Mouse (Mus musculus): ENCODE results near the gene Ppp2r2d. TPM values are rescaled to one million over a fixed set of nuclear protein-coding genes. Genes with fewer than 3 reads are reported as not detected.

Ppp2r2d gene
- polyA plus RNA-seq, 1 experiment = 24.2 TPM

DNA sequence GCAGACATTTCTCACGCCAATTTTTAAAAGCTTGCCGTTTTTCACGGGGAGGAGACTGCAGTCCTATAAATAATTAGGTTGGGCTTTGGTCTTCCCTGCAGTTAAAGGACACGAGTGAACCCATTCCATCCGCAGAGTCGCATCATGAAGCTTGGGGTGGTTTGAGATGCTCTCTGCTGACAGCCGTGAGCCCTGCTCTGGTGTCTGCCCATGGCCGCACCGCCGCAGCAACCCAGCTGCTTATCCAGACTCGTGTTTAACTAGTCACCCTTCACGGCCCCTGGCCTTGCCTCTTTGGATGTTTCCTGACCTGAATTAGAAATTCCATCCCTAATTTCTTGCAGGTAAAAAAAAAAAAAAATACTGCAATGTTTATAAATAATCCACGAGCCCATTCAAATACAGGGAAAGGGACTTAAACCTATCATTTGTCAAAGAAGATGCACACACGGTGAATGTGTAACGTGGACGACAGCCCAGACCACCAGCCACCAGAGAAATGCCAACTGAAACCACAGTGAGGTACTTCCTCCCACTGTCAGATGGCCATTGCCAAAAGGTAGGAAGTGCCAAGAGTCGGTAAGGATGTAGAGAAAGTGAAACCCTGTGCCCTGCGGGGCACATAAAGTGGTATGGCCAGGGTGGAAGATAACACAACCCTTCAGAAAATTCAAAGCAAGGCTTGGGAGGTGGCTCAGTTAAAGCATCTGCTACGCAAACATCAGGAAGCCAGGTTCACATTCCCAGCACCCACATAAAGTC, 20.7 kb upstream of the Ppp2r2d start:
- H3K27me3 ChIP-seq (replicated peaks; ENCODE audit: control insufficient read depth, insufficient read depth, low read length) = no peaks in the 10 kb centered on the region
- no peak for DNase-seq
- no peak overlapping the region for H3K4me3 ChIP-seq (ENCODE audit: insufficient read depth, low read depth, low read length)
- no peak overlapping the region for H3K27ac ChIP-seq (ENCODE audit: insufficient read depth, low read depth, low read length)
- no peaks in the 10 kb centered on the region for H3K36me3 ChIP-seq (ENCODE audit: control insufficient read depth, insufficient read depth, low read length)
- H3K4me1 ChIP-seq (ENCODE audit: control insufficient read depth, insufficient read depth, low read length) = no peaks in the 10 kb centered on the region
- TF ChIP-seq POLR2A (IDR thresholded peaks at IDR 0.05; ENCODE audit: low read depth, low read length) = no peak
- TF ChIP-seq CTCF (conservative IDR thresholded peaks at IDR 0.05; ENCODE audit: insufficient read depth, insufficient read length, low read depth, low read length) = no peak
- WGBS = 66% methylated on average over 19 of the region's 19 CpGs

DNA sequence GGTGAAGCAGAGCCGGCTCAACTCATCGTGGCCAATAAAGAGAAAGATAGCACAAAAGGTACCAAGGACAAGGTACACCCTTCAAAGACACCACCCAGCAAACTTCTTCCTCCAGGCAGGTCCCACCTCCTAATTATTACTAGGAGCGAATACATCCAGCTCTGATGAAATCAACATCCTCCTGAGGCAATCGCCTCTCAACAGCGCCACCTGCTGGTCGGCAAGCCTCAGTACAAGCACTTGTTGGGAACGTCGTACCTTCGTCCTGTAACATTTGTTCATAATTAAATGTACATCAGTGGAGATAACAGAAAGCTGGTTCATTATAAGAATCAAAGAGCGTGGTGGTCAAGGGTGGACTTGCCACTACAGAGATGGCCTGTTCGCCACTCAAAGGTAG, 18.1 kb upstream of the Ppp2r2d start:
- Histone ChIP-seq H3K36me3 (ENCODE audit: control insufficient read depth, insufficient read depth, low read length) (no peaks in the 10 kb centered on the region), H3K27me3 (replicated peaks; ENCODE audit: control insufficient read depth, insufficient read depth, low read length) (no peaks in the 10 kb centered on the region), H3K4me3 (ENCODE audit: insufficient read depth, low read depth, low read length) (no peak overlapping the region), H3K4me1 (ENCODE audit: control insufficient read depth, insufficient read depth, low read length) (no peaks in the 10 kb centered on the region), H3K27ac (ENCODE audit: insufficient read depth, low read depth, low read length) (no peak overlapping the region)
- TF ChIP-seq POLR2A (IDR thresholded peaks at IDR 0.05; ENCODE audit: low read depth, low read length) (no peak), CTCF (conservative IDR thresholded peaks at IDR 0.05; ENCODE audit: insufficient read depth, insufficient read length, low read depth, low read length) (peak; percentile 96)
- DNase-seq = peak; percentile 47
- WGBS = 14% methylated on average over 11 of the region's 11 CpGs

DNA sequence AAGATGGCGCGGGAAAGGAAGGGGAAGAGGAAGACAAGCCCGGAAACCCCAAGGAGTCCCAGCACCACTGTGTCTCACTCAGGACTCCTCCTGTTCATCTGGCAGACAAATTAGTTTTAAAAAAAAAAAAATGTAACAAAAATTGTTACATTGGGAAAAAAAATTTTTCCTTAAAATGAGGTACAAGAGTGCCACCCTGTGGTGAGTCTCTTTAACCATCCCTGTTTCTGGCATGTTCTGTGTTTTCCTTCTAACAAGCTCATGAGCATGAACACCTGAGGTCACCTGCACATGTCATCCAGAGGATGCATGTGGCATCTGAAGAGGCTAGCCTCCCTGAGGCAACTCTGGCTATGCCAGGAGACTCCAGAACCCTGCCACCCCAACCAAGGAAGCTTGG, 10.9 kb upstream of the Ppp2r2d start:
- no peak overlapping the region for H3K27ac ChIP-seq (ENCODE audit: insufficient read depth, low read depth, low read length)

GRCm38 (mm10) chr7:138840594-138841021, 5.3 kb upstream of the Ppp2r2d start:
- Histone ChIP-seq H3K36me3 (ENCODE audit: control insufficient read depth, insufficient read depth, low read length) (no peaks in the 10 kb centered on the region), H3K4me3 (ENCODE audit: insufficient read depth, low read depth, low read length) (no peak overlapping the region), H3K27ac (ENCODE audit: insufficient read depth, low read depth, low read length) (no peak overlapping the region), H3K4me1 (ENCODE audit: control insufficient read depth, insufficient read depth, low read length) (peaks cover 8% of the 10 kb centered on the region), H3K27me3 (replicated peaks; ENCODE audit: control insufficient read depth, insufficient read depth, low read length) (no peaks in the 10 kb centered on the region)
- peak; percentile 84 for DNase-seq
- TF ChIP-seq CTCF (conservative IDR thresholded peaks at IDR 0.05; ENCODE audit: insufficient read depth, insufficient read length, low read depth, low read length) = peak; percentile 91
- no peak for TF ChIP-seq POLR2A (IDR thresholded peaks at IDR 0.05; ENCODE audit: low read depth, low read length)
- whole genome bisulfite sequencing = 44% methylated on average over 4 of the region's 4 CpGs

More for the DNA sequence above, 10.9 kb upstream of the Ppp2r2d start:
- Histone ChIP-seq H3K4me1 (ENCODE audit: control insufficient read depth, insufficient read depth, low read length) (no peaks in the 10 kb centered on the region), H3K27me3 (replicated peaks; ENCODE audit: control insufficient read depth, insufficient read depth, low read length) (no peaks in the 10 kb centered on the region), H3K36me3 (ENCODE audit: control insufficient read depth, insufficient read depth, low read length) (no peaks in the 10 kb centered on the region), H3K4me3 (ENCODE audit: insufficient read depth, low read depth, low read length) (no peak overlapping the region)
- no peak for TF ChIP-seq CTCF (conservative IDR thresholded peaks at IDR 0.05; ENCODE audit: insufficient read depth, insufficient read length, low read depth, low read length)
- TF ChIP-seq POLR2A (IDR thresholded peaks at IDR 0.05; ENCODE audit: low read depth, low read length) = no peak
- 80% methylated on average over 3 of the region's 3 CpGs for WGBS
- DNase-seq = peak; percentile 7

- Histone ChIP-seq H3K4me3 (ENCODE audit: insufficient read depth, low read depth, low read length) (no peak overlapping the region), H3K36me3 (ENCODE audit: control insufficient read depth, insufficient read depth, low read length) (no peaks in the 10 kb centered on the region), H3K27ac (ENCODE audit: insufficient read depth, low read depth, low read length) (no peak overlapping the region), H3K27me3 (replicated peaks; ENCODE audit: control insufficient read depth, insufficient read depth, low read length) (no peaks in the 10 kb centered on the region), H3K4me1 (ENCODE audit: control insufficient read depth, insufficient read depth, low read length) (peaks cover 8% of the 10 kb centered on the region)
- WGBS = 46% methylated on average over 2 of the region's 3 CpGs
- DNase-seq = peak; percentile 8
- TF ChIP-seq CTCF (conservative IDR thresholded peaks at IDR 0.05; ENCODE audit: insufficient read depth, insufficient read length, low read depth, low read length) (0 out of 2 replicates have a peak, but pooled peaks have one; percentile 14), POLR2A (IDR thresholded peaks at IDR 0.05; ENCODE audit: low read depth, low read length) (no peak)
Measured at GRCm38 (mm10) chr7:138841436-138842151, 4.3 kb upstream of the Ppp2r2d start.

DNA sequence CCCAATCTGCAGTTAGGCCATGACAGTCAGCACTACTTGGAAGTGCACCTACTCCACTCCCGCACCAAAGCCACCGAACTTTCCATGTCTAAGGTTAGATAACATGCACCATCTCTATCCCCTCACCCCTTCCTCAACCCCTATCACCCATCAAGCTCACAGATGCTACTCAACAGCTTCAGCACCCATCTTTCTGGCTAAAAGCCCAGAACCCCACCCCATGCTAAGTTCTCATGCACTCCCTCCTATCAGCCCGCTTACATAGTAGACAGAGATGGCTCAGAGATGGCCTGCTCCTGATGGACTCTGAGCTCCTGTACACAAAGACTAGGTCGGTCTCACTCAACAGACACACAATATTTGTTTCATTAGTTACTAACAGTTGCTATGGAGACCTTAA, 2.5 kb upstream of the Ppp2r2d start:
- DNase-seq = no peak
- H3K4me3 ChIP-seq (ENCODE audit: insufficient read depth, low read depth, low read length) = no peak overlapping the region
- no peaks in the 10 kb centered on the region for H3K27me3 ChIP-seq (replicated peaks; ENCODE audit: control insufficient read depth, insufficient read depth, low read length)
- peaks cover 22% of the 10 kb centered on the region for H3K4me1 ChIP-seq (ENCODE audit: control insufficient read depth, insufficient read depth, low read length)
- H3K36me3 ChIP-seq (ENCODE audit: control insufficient read depth, insufficient read depth, low read length) = no peaks in the 10 kb centered on the region
- 81% methylated on average over 4 of the region's 4 CpGs for WGBS
- H3K27ac ChIP-seq (ENCODE audit: insufficient read depth, low read depth, low read length) = no peak overlapping the region
- no peak for TF ChIP-seq CTCF (conservative IDR thresholded peaks at IDR 0.05; ENCODE audit: insufficient read depth, insufficient read length, low read depth, low read length)
- TF ChIP-seq POLR2A (IDR thresholded peaks at IDR 0.05; ENCODE audit: low read depth, low read length) = no peak

DNA sequence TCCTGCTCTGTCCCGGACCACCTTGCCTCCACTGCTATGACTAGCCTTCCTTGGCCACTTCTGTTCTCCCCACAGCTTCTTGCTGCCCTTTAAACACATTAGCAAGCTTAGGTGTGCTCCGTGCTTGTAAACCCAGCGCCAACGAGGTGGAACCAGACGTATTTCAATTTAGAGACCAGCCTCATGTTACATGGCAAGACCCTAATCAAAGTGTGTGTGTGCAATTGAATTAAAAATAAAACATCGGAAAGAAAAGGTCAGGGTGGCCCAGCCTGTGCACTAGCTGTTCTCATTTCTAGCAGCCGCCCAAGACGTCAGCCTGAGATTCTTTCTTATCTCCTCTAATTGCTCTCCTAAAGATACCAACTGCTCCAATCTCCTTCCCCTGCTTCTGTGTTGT, 768 bp upstream of the Ppp2r2d start:
- 16% methylated on average over 8 of the region's 8 CpGs for WGBS
- TF ChIP-seq CTCF (conservative IDR thresholded peaks at IDR 0.05; ENCODE audit: insufficient read depth, insufficient read length, low read depth, low read length) = no peak
- no peak for TF ChIP-seq POLR2A (IDR thresholded peaks at IDR 0.05; ENCODE audit: low read depth, low read length)
- Histone ChIP-seq H3K36me3 (ENCODE audit: control insufficient read depth, insufficient read depth, low read length) (no peaks in the 10 kb centered on the region), H3K4me1 (ENCODE audit: control insufficient read depth, insufficient read depth, low read length) (peaks cover 24% of the 10 kb centered on the region), H3K27ac (ENCODE audit: insufficient read depth, low read depth, low read length) (no peak overlapping the region), H3K27me3 (replicated peaks; ENCODE audit: control insufficient read depth, insufficient read depth, low read length) (no peaks in the 10 kb centered on the region), H3K4me3 (ENCODE audit: insufficient read depth, low read depth, low read length) (peak overlapping the region; percentile 66; the same call in 1 of the 2 replicates)
- DNase-seq = no peak
